Mouse (Mus musculus) MEL (cell line): ENCODE measurements at regions not wholly inside any gene's neighbourhood (a gene's known extent, or its start where the extent isn't known, plus 50 kb on each side); places are given as distances from the start of the nearest gene placed in this dataset.

Source experiments
- CTCF ChIP-seq, 3 experiments: IDR thresholded peaks in 2 of 3; conservative IDR thresholded peaks in 1 of 3; 2 replicates each; pipeline ENCODE4 v1.5.1; 2011 to 2012; ENCODE audit warnings: low read length in 3 of 3, low read depth in 2 of 3, mild to moderate bottlenecking in 2 of 3, improper control_type of control experiment in 1 of 3, inconsistent platforms in 1 of 3, mixed read lengths in 1 of 3, moderate library complexity in 1 of 3; ENCODE audit not compliant: control insufficient read depth in 1 of 3, insufficient read depth in 1 of 3, poor library complexity in 1 of 3, severe bottlenecking in 1 of 3
- EP300 ChIP-seq, 2 experiments: IDR thresholded peaks; 2 replicates each; pipeline ENCODE4 v1.6.1; 2011; ENCODE audit warnings: improper control_type of control experiment in 2 of 2, low read length in 2 of 2, low read depth in 1 of 2, mild to moderate bottlenecking in 1 of 2
- GATA1 ChIP-seq: IDR thresholded peaks from 2 replicates; pipeline ENCODE4 v1.6.1; 2011; ENCODE audit warnings: low read depth, low read length, improper control_type of control experiment
- JUND ChIP-seq: IDR thresholded peaks from 2 replicates; pipeline ENCODE4 v1.6.1; 2011; ENCODE audit warnings: low read depth, mild to moderate bottlenecking, improper control_type of control experiment, low read length
- MAFK ChIP-seq: IDR thresholded peaks from 2 replicates; pipeline ENCODE4 v1.6.1; 2011; ENCODE audit warnings: low read depth, mild to moderate bottlenecking, low read length, improper control_type of control experiment, borderline replicate concordance
- MEF2A ChIP-seq: IDR thresholded peaks from 2 replicates; pipeline ENCODE4 v1.6.1; 2014; ENCODE audit warnings: low read depth, mild to moderate bottlenecking, inconsistent platforms, low read length, improper control_type of control experiment; ENCODE audit not compliant: poor library complexity, insufficient replicate concordance, severe bottlenecking; ENCODE audit errors: extremely low read depth
- MXI1 ChIP-seq: IDR thresholded peaks from 2 replicates; pipeline ENCODE4 v1.6.1; 2011; ENCODE audit warnings: mild to moderate bottlenecking, low read depth, low read length, improper control_type of control experiment
- MYC ChIP-seq: IDR thresholded peaks from 2 replicates; pipeline ENCODE4 v1.6.1; 2011; ENCODE audit warnings: low read depth, mild to moderate bottlenecking, low read length, improper control_type of control experiment, moderate library complexity
- NELFE ChIP-seq: IDR thresholded peaks from 2 replicates; pipeline ENCODE4 v1.6.1; 2011; ENCODE audit warnings: low read depth, low read length, improper control_type of control experiment
- POLR2A ChIP-seq, 2 experiments: IDR thresholded peaks; 2 replicates each; pipeline ENCODE4 v1.6.1; 2011 to 2012; ENCODE audit warnings: low read length in 2 of 2, mild to moderate bottlenecking in 2 of 2, control low read depth in 1 of 2, improper control_type of control experiment in 1 of 2, low read depth in 1 of 2, moderate library complexity in 1 of 2; ENCODE audit not compliant: control insufficient read depth in 1 of 2, insufficient read depth in 1 of 2, poor library complexity in 1 of 2
- RAD21 ChIP-seq: IDR thresholded peaks from 2 replicates; pipeline ENCODE4 v1.6.1; 2011; ENCODE audit warnings: mild to moderate bottlenecking, low read depth, low read length, improper control_type of control experiment
- UBTF ChIP-seq: IDR thresholded peaks from 2 replicates; pipeline ENCODE4 v1.6.1; 2012; ENCODE audit warnings: low read depth, mild to moderate bottlenecking, inconsistent platforms, low read length, improper control_type of control experiment, moderate library complexity, borderline replicate concordance; ENCODE audit not compliant: insufficient read depth
- USF1 ChIP-seq: IDR thresholded peaks from 2 replicates; pipeline ENCODE4 v1.6.1; 2014; ENCODE audit warnings: low read depth, mild to moderate bottlenecking, inconsistent platforms, low read length, improper control_type of control experiment, moderate library complexity
- ZMIZ1 ChIP-seq: IDR thresholded peaks from 2 replicates; pipeline ENCODE4 v1.6.1; 2012; ENCODE audit warnings: low read depth, mild to moderate bottlenecking, inconsistent platforms, low read length, improper control_type of control experiment, moderate library complexity

DNA sequence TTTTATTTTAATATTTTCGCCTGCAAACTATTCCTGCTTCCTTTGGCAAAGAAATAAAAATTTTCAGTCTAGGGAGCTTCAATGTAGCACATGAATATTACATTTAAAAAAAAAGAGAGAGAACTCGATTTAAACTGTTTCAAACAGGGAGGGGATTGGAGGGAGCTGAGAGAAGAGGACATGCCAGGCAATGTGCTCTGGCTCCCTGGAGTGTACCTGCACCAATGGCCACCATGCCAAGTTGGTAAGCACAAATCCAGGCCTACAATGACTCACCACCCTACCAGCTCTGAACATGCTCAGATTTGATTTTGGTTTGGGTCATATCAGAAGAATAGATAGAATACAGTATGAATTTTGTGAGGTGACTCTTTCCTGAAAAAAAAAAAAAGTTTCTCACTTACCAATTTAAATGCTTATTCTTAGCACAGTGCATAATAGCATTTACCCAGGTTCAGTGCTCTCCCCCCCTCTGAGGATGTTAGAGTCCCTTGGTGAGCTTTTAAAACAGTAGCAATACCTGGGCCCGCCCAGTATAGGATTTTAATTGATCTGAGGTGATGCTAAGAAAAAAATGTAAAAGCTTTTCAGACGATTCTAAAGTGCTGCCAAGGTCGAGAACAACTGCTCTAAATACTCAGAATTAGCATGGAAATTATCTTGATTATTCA lies 80.5 kb upstream of the Mdfic start:
- TF ChIP-seq RAD21: no peak
- TF ChIP-seq CTCF (IDR thresholded peaks at IDR 0.05 in 2 of 3, conservative IDR thresholded peaks at IDR 0.05 in 1 of 3; ENCODE audit: control insufficient read depth in 1 of 3, insufficient read depth in 1 of 3, low read depth in 2 of 3, low read length in 3 of 3, poor library complexity in 1 of 3, severe bottlenecking in 1 of 3): no peak
- no peak for TF ChIP-seq USF1
- no peak for TF ChIP-seq GATA1
- TF ChIP-seq MEF2A: no peak
- no peak for TF ChIP-seq JUND
- no peak for TF ChIP-seq ZMIZ1
- TF ChIP-seq UBTF: no peak
- TF ChIP-seq EP300 (IDR thresholded peaks at IDR 0.05; ENCODE audit: low read depth in 1 of 2, low read length in 2 of 2): no peak
- TF ChIP-seq MYC: no peak
- TF ChIP-seq NELFE: no peak
- TF ChIP-seq POLR2A (IDR thresholded peaks at IDR 0.05; ENCODE audit: control insufficient read depth in 1 of 2, insufficient read depth in 1 of 2, low read depth in 1 of 2, low read length in 2 of 2, poor library complexity in 1 of 2): no peak
- no peak for TF ChIP-seq MXI1
- TF ChIP-seq MAFK: no peak
